Mouse (Mus musculus): ENCODE results near the gene Dab1. TPM values are rescaled to one million over a fixed set of nuclear protein-coding genes. Genes with fewer than 3 reads are reported as not detected.

The Dab1 gene
- polyA plus RNA-seq, 1 experiment from 2014 or later: not detected

- no peak overlapping the region for H3K4me3 ChIP-seq (ENCODE audit: inconsistent target)
- no peaks in the 10 kb centered on the region for H3K79me2 ChIP-seq (ENCODE audit: inconsistent target)
- H3K27ac ChIP-seq: no peak overlapping the region
- no peaks in the 10 kb centered on the region for H3K36me3 ChIP-seq (ENCODE audit: inconsistent target)
Observed at GRCm38 (mm10) chr4:104111614-104112013, 492.5 kb downstream of the Dab1 start.

GRCm38 (mm10) chr4:104113209-104114005, 494.2 kb downstream of the Dab1 start:
- no peaks in the 10 kb centered on the region for H3K36me3 ChIP-seq (ENCODE audit: inconsistent target)
- WGBS (ENCODE audit: missing documents): 94% methylated on average over 13 of the region's 13 CpGs
- no peaks in the 10 kb centered on the region for H3K79me2 ChIP-seq (ENCODE audit: inconsistent target)
- no peak overlapping the region for H3K27ac ChIP-seq
- H3K4me3 ChIP-seq (ENCODE audit: inconsistent target): no peak overlapping the region

DNA sequence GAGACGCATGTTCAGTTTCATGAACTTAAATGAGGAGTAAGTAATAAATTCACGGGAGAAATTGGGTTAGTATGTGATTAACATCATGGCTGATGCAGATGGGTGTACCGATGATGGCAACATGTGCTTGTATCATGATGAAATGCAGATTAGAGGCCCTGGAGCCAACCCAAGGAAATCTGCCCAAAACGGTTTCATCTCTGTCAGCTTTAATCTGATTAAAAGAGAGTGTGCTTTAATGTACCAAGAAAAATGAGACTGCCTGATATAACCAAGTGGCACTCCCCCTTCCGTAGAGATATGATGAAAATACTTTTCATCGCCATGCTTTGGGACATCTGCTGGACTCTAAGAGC, 494.8 kb downstream of the Dab1 start:
- Histone ChIP-seq H3K79me2 (ENCODE audit: inconsistent target) (no peaks in the 10 kb centered on the region), H3K4me3 (ENCODE audit: inconsistent target) (no peak overlapping the region), H3K27ac (no peak overlapping the region), H3K36me3 (ENCODE audit: inconsistent target) (no peaks in the 10 kb centered on the region)
- WGBS (ENCODE audit: missing documents): 89% methylated on average over 6 of the region's 6 CpGs

GRCm38 (mm10) chr4:104120108-104120507, 500.9 kb downstream of the Dab1 start:
- H3K4me3 ChIP-seq (ENCODE audit: inconsistent target): no peak overlapping the region
- no peaks in the 10 kb centered on the region for H3K79me2 ChIP-seq (ENCODE audit: inconsistent target)
- WGBS (ENCODE audit: missing documents): 82% methylated on average over 4 of the region's 4 CpGs
- H3K36me3 ChIP-seq (ENCODE audit: inconsistent target): no peaks in the 10 kb centered on the region
- no peak overlapping the region for H3K27ac ChIP-seq

DNA sequence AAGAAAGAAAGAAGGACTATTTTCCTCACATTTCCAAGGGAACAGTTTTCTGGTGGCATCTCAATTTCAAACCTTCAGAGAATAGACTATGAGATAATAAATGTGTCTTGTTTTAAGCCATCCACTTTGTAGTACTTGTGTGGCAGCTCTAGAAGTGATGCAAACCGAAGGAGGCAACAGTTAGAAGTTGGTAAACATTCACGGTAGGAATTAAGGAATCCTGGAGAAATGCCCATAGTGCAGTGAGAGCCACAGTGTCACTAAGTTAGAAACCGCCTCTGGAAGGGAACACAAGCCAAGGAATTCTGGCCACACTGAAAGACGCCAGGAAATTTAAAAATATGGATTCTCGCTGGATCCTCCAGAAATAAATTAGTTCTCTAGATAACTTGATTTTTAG, 502.8 kb downstream of the Dab1 start:
- 95% methylated on average over 5 of the region's 5 CpGs for WGBS (ENCODE audit: missing documents)
- Histone ChIP-seq H3K4me3 (ENCODE audit: inconsistent target) (no peak overlapping the region), H3K27ac (no peak overlapping the region), H3K79me2 (ENCODE audit: inconsistent target) (no peaks in the 10 kb centered on the region), H3K36me3 (ENCODE audit: inconsistent target) (no peaks in the 10 kb centered on the region)

- H3K4me3 ChIP-seq (ENCODE audit: inconsistent target): no peak overlapping the region
- no peaks in the 10 kb centered on the region for H3K36me3 ChIP-seq (ENCODE audit: inconsistent target)
- no peaks in the 10 kb centered on the region for H3K79me2 ChIP-seq (ENCODE audit: inconsistent target)
- no peak overlapping the region for H3K27ac ChIP-seq
- WGBS (ENCODE audit: missing documents): 55% methylated on average over 1 of the region's 1 CpGs
Observed at GRCm38 (mm10) chr4:104122364-104122763, 503.2 kb downstream of the Dab1 start.

GRCm38 (mm10) chr4:104153637-104154036, 534.5 kb downstream of the Dab1 start:
- no peaks in the 10 kb centered on the region for H3K36me3 ChIP-seq (ENCODE audit: inconsistent target)
- no peak overlapping the region for H3K27ac ChIP-seq
- H3K79me2 ChIP-seq (ENCODE audit: inconsistent target): no peaks in the 10 kb centered on the region
- H3K4me3 ChIP-seq (ENCODE audit: inconsistent target): no peak overlapping the region

DNA sequence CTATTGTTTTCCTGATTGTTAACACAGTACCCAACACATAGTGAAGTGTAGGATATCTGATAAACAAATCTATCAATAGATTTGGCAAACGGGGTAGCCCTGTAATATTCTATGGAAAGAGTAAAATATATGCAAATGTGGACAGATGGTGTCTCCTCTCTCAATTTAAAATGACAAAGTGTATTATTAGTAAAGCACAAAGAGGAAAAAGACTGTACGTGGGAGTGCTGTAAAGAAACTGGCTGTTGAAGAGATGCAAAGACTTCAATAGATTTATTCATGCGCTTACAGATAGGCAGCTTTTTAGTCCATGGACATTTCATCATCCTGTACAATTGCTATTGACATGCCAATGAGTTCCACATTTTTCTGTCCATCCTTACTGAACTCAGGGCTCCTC, 558.9 kb downstream of the Dab1 start:
- Histone ChIP-seq H3K36me3 (ENCODE audit: inconsistent target) (no peaks in the 10 kb centered on the region), H3K79me2 (ENCODE audit: inconsistent target) (no peaks in the 10 kb centered on the region), H3K4me3 (ENCODE audit: inconsistent target) (no peak overlapping the region), H3K27ac (no peak overlapping the region)
- WGBS (ENCODE audit: missing documents): 89% methylated on average over 3 of the region's 3 CpGs

GRCm38 (mm10) chr4:104186311-104186710, 567.2 kb downstream of the Dab1 start:
- Histone ChIP-seq H3K79me2 (ENCODE audit: inconsistent target) (no peaks in the 10 kb centered on the region), H3K36me3 (ENCODE audit: inconsistent target) (no peaks in the 10 kb centered on the region), H3K27ac (no peak overlapping the region), H3K4me3 (ENCODE audit: inconsistent target) (no peak overlapping the region)
- WGBS (ENCODE audit: missing documents): 90% methylated on average over 4 of the region's 4 CpGs

DNA sequence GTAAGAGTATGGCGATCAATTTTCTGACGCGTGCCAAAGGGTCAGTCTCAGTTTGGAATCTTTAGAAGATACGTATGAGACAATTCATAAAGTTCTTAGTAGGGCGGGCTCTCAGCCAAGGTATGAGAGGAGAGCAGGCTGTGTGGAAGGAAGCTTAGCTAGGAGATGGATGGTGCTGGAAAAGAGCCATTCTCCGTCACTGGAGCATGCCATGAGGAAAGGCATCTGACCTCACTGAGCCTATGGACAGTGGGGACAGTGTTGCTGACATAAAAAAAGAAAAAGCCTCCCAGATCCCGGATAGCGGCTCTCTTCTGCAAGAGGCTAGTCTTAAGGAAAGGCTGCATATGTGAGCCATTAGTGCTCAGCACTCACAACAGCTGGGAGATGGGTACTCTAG, 579.5 kb downstream of the Dab1 start:
- Histone ChIP-seq H3K4me3 (ENCODE audit: inconsistent target) (no peak overlapping the region), H3K79me2 (ENCODE audit: inconsistent target) (no peaks in the 10 kb centered on the region), H3K36me3 (ENCODE audit: inconsistent target) (no peaks in the 10 kb centered on the region), H3K27ac (no peak overlapping the region)
- WGBS (ENCODE audit: missing documents): 88% methylated on average over 8 of the region's 8 CpGs

GRCm38 (mm10) chr4:104201686-104202085, 582.5 kb downstream of the Dab1 start:
- no peaks in the 10 kb centered on the region for H3K79me2 ChIP-seq (ENCODE audit: inconsistent target)
- 76% methylated on average over 5 of the region's 5 CpGs for WGBS (ENCODE audit: missing documents)
- H3K4me3 ChIP-seq (ENCODE audit: inconsistent target): no peak overlapping the region
- no peaks in the 10 kb centered on the region for H3K36me3 ChIP-seq (ENCODE audit: inconsistent target)
- H3K27ac ChIP-seq: no peak overlapping the region

GRCm38 (mm10) chr4:104204047-104204446, 584.9 kb downstream of the Dab1 start:
- Histone ChIP-seq H3K79me2 (ENCODE audit: inconsistent target) (no peaks in the 10 kb centered on the region), H3K27ac (no peak overlapping the region), H3K4me3 (ENCODE audit: inconsistent target) (no peak overlapping the region), H3K36me3 (ENCODE audit: inconsistent target) (no peaks in the 10 kb centered on the region)
- 58% methylated on average over 6 of the region's 6 CpGs for WGBS (ENCODE audit: missing documents)

DNA sequence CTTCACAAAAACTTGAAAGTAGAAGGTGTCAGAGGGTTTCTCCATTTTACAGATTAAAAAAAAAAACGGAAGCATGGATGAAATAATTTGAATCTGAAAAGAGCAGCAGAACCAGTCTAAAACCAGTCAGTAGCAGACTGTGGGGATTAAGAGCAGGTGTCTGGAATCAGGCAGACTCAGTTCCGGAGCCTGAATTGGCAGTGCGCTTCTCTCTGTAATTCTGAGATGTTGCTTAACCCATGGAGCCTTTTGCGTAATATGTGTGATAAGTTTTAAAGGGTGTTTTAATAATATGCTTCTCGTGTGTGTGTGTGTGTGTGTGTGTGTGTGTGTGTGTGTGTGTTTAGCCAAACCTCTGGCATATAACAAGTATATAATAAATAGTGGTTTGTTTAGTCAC, 587.5 kb downstream of the Dab1 start:
- H3K36me3 ChIP-seq (ENCODE audit: inconsistent target): no peaks in the 10 kb centered on the region
- H3K27ac ChIP-seq: no peak overlapping the region
- 74% methylated on average over 5 of the region's 5 CpGs for WGBS (ENCODE audit: missing documents)
- no peak overlapping the region for H3K4me3 ChIP-seq (ENCODE audit: inconsistent target)
- no peaks in the 10 kb centered on the region for H3K79me2 ChIP-seq (ENCODE audit: inconsistent target)

- 35% methylated on average over 2 of the region's 2 CpGs for WGBS (ENCODE audit: missing documents)
- Histone ChIP-seq H3K79me2 (ENCODE audit: inconsistent target) (no peaks in the 10 kb centered on the region), H3K4me3 (ENCODE audit: inconsistent target) (no peak overlapping the region), H3K36me3 (ENCODE audit: inconsistent target) (no peaks in the 10 kb centered on the region), H3K27ac (no peak overlapping the region)
Observed at GRCm38 (mm10) chr4:104209081-104209480, 589.9 kb downstream of the Dab1 start.

GRCm38 (mm10) chr4:104210796-104211195, 591.6 kb downstream of the Dab1 start:
- H3K27ac ChIP-seq: no peak overlapping the region
- WGBS (ENCODE audit: missing documents): 71% methylated on average over 1 of the region's 1 CpGs
- H3K4me3 ChIP-seq (ENCODE audit: inconsistent target): no peak overlapping the region
- H3K36me3 ChIP-seq (ENCODE audit: inconsistent target): no peaks in the 10 kb centered on the region
- H3K79me2 ChIP-seq (ENCODE audit: inconsistent target): no peaks in the 10 kb centered on the region
